Mouse (Mus musculus) mesoderm, embryonic 11.5 days (tissue): Measurements from ENCODE around the gene Zp3r.
A peak's percentile ranks its signal among the peaks of the same experiment; 100 is the strongest.
"Not testable (repeated sequence)": the region's sequence is repeated elsewhere in the genome, so short reads cannot be mapped to it uniquely, and the experiment has no call there.

Experiments used
- DNase-seq: peaks from one replicate; pipeline ENCODE4 v3.0.0-alpha.2; 2012; ENCODE audit warnings: low read depth, low spot score

Gene Zp3r

DNA sequence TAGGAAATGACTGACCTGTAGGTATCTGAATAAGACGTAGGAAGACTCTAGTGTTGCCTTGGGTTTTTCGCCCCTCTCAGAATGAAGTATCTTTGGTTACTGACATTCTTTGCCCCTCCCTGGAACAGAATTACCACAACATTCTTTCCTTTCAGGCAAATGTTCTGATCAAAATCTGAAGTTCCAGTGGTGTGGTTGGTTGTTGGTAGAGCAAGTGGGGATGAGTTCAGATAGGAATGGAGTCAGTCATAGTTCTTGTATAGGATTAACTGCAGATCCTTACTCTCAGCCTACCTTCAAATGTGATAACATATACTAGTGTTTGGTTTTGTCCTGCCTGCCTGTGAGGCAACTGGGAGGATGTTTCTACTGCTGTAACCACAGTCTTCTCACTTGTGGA is at the start of gene Zp3r:
TSS of gene Zp3r (minus strand) at position 101 of the 400 bp plus-strand sequence.
- no peak for DNase-seq

DNA sequence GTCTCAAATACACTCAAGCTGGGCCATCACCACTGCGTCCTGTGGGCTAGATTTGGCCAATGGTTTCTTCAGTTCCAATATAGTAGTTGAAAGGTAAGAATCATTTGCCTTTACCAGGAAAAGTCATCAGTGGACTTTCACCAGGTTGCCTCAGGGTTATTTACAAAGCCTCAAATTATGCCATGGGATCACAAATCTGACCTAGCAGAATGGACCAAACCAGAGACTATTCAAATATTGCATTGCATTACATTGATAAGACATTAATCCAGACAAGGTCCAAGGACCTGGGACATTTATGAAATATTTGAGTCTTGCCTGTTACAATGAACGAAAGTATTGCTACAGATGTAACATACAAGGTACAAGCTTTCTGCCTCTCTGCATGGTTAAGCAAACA is 49.1 kb upstream of the Zp3r start:
- no peak for DNase-seq

DNA sequence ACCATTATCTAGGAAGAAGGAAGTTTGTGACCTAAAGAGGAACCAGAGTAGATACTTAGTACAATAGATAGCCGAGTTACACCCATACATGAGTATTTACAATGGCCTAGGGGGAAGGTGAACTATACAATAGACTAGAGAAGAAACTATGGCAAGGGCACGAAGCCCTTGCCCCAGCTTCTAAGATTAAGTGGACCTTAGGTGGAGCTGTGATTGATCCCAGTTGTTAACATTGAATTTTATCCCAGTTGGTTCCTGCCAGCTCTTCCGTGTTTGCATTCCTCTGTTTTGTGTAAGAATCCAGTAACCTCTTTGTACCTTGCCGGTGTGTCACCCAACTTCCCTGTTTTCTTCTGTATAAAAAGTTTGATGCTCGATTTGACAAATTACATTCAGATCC is 34.2 kb upstream of the Zp3r start:
- not testable (repeated sequence) for DNase-seq

DNA sequence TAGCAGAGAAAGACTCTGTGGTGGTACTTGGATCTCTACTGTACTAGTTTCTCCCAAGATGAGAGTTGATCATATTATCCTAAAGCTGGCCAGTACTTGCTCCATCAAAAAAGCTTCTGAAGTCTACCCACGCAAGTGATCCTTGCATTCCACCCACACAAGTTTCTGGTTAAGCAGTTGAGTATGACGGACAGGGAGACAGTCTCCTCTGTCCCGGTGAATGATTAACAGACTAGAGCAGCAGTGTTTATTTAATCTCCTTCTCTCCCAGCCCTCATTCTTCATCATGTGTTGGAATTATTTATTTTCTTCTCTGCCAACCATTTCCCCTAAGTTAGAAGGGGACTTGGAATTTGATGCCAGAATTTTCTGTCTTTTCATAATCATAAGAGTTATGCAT is 32.0 kb upstream of the Zp3r start, which contains the start of gene C4bp:
TSS of gene C4bp (minus strand) at position 179 of the 400 bp plus-strand sequence.
- no peak for DNase-seq

DNA sequence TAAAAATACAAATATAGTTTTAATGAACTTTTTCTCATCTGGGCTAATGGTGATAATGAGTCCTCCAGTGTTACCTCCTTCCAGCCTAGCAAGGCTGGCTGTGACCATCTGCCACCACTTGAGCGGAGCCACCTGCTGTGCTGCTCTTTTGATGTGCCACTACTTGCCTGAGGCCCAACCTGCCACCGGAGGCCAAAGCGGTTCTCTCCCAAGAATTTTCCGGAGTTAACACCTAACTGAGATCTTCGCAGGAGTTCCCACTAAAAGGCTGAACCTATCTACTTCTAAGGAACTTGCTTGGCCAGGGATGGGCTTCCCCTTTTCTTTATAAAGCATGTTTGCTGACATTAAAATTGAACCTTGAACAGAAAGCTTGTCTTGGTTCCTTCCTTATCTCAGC is 30.2 kb upstream of the Zp3r start:
- DNase-seq = not testable (repeated sequence)

DNA sequence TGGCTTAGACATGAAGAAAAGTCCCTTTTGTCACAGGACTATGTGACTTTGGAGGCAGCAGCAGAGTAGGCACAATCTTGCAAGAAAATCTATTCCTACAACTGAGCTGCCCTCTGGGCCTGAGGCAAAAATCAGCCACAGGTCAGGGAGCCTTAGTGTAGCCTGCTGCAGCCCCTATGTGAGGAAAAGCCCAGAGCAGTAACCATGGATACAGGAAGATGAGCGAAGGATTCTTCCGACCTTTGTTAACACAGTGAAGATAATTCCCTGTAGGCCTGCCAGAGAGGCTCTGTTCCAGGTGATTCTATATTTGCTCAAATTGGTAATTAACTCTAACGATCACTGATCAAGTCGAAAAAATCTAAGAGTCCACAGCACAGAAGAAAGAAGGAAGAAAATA is 14.7 kb upstream of the Zp3r start:
- no peak for DNase-seq

DNA sequence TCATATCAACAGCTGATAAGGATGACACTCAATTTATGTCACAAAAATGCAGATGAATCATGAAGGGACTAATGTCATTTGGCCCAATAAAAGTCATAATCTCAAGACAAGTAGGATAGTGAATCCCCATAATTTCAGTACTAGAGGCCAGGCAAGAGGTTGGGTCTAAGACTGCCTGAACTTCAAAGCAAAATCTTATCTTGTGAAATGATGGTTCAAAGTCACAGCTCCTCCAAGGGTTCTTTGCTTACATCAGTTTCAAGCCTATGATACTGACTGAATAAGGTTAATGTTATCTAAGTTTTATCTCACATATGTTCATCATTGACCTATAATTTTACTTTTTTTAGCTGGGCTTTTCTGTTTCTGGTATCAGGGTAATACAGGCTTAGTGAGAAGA is 11.5 kb upstream of the Zp3r start:
- DNase-seq = no peak

DNA sequence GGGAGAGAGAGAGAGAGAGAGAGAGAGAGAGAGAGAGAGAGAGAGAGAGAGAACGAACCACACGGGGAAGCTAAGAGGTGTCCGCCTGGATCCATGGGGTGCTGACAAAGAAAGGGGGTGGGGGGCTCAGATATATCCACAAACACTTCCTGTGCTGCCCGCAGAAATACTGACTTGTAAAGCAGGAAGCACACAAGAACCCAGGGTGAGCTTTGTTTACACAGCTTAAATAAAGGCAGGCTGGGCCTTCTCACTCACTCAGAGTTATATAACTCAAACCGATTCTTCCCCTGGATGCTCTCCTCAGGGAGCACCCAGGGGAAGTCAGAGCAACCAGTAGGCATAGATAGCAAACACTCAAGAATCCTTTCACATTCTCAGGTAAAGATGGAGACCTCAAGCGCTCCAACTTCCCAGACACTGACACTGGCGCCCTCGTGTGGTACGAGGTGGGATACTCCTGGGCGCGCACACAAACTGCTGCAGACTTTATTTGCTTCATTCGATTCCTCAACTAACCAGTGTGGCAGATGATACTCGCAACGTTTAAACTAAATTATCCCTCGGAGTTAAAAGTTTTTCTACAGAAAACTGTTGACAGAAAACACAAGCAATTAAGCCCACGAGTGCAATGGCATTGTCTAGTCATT is 4.5 kb upstream of the Zp3r start:
- DNase-seq = peak; percentile 69

DNA sequence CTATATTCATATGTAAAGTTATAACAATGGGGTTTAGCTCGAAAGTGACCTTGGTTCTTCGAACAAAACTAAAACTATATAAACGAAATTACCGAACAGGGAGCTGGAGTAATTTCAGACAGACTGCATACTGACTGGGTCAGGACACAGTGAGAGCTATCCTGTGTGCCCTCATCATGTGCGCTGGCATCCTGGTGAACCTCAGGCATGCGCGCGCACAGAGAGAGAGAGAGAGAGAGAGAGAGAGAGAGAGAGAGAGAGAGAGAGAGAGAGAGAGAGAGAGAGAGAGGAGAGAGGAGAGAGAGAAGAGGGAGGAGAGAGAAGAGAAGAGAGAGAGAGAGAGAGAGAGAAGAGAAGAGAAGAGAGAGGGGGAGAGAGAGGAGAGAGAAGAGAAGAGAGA is 3.9 kb upstream of the Zp3r start:
- no peak for DNase-seq

DNA sequence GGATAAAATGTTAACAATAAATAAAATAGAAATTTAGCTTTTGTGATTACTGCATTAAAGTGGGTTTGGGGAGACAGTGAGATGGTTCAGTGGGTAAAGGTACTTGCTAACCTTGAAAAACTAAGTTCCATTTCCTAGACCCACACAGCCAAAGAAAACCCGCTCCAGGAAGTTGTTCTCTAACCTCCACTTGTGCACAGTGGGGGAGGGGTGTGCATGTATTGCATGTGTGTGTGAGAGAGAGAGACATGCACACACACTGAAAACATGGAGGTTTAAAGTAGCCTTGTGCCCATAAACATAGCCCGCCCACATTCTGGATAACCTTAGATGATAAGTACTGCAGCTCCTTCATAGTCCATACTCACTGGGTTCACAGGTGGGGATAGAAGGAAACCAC is 33.1 kb downstream of the Zp3r start:
- DNase-seq = no peak

DNA sequence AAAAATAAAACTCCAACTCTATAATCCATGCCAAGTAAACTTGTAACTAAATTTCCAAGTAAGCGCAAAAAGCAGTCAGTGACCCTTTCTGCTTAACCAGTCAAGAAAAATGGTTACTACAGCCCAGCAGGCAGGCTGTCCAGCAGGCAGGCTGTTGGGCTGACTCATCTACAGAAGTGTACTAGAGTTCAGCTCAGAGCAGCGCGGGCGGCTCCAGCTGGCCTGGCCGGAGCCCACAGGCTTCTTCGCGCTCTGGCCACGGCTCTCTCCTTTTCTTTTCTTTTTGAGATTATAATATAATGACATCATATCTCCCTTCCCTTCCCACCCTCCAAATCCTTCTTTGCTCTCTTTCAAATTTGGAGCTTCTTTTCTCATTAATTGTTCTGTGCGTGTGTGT is 40.8 kb downstream of the Zp3r start:
- no peak for DNase-seq

DNA sequence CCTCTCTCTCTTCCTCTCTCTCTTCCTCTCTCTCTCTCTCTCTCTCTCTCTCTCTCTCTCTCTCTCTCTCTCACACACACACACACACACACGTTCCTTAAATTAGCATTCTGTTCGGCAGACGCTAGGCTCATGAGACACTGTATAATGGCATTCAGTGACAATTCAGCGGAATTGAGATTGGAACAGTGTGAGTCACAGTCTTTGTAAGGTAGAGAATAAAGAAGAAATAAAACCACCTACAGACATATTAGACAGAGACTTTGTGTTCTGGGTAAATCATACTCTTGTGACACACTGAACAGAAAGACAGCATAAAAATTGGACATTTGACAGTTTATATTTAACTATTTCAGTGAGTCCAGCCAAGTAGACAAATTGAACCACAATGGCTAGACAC is 53.0 kb downstream of the Zp3r start:
- no peak for DNase-seq

DNA sequence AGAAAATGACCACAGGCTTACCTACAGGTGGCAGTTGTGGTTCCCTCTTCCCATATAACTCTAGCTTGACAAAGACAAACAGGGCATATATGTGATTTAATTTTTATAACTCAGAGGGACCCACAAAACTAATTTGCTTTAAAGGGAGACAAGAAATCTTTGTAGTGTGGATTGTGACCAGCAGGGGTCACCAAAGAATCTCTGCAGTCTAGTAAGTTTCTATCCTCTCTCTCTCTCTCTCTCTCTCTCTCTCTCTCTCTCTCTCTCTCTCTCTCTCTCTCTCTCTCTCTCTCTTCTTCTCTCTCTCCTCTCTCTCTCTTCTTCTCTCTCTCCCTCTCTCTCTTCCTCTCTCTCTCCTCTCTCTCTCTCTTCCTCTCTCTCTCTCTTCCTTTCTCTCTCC is 53.5 kb downstream of the Zp3r start:
- DNase-seq = peak; percentile 39

DNA sequence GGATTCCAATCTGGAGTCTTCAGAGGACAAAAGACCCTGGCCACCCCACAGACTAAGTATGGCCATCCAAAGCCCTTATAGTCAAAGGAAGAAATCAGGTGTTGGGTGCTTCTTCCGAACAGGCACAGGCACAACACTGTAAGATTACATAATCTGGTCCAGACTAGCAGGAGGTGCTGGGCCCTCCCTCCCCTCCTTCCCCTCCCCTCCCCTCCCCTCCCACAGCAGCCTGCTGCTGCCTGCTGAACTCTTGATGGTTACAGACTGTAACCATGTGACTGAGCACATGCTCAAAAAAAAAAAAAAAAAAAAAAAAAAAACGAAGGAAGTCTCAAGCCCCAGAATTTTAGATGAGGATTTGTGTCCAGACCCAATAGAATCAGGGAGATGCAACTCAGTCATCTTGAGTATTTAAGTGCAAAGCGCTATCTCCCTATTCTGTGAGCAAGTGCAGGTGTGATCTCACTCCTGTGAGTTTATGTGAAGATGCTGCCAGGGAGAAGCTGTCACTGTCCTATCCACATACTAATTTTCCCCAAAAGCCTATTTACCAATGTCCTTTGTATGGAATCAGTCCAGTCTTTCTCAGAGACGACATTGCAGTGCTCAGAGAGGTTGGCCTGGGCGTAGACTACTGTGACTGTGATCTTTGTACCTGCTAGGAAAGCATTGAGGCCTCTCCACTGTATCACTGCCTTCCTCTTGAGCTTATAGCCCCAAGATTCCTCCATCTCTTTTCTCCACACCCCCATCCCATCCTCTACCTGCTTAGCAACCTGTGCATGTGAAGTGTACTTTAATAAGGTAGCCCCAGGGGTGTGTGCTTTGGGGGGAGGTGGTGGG is 77.8 kb downstream of the Zp3r start:
- no peak for DNase-seq

DNA sequence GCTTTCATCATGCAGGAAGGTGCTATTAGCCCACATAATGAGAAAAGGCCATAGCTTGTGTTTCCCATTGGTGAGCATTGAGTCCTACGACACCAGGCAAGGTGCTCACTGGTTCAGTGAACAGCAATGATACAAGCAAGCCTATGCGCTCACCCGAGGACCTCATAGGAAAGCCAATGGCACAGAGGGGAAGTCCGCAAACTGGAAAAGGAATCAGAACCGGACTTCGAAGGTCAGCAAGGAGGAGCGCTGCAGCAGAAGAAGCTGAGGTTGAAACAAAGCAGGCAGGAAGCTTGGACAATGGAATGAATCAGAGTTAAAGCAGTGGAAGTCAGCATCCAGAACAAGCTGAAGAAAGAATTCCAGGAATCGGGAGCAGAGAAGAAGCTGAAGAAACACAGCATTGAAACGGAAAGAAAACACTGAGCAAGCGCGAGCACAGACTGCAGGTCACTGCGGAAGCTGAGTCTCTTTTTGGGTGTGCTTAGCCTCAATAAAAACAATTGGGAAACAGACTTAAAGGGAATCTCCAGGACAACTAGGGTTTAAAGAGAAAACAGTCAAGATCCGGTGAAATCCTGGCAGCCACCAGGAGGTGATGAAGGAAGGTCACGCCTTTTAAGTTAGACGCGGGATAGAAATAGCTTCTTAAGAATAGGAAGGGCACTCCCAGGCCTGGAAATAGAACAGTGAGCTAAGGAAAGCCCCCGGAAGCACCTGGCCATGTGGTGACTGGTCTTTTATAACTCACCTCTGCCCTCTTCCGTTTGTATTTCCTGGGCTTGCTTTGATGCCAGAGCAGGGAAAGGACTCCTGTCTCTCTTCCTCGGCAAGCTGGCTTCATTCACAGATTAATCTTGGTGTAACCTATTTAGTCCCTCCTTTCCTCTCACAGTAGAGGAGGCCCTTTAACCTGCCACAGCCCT is 78.9 kb downstream of the Zp3r start:
- DNase-seq = no peak

DNA sequence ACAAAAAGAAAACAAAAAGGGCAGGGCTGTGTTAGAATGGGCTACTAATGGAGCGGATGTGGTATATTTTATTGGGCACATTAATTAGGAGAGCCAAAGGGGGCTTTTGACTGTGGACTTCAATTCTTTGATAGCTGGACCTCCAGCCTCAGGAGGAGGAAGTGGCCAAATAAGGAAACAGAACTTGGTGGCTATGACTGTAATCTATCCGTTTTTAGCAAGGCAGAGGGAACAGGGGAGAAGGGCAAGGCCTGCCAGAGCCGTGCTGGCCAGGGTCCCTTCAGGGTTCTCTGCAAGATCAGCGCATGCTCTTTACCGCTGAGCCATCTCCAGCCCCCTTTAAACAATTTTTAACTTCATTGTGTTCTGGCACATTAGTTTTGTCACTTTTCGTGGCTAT is 79.7 kb downstream of the Zp3r start:
- no peak for DNase-seq

DNA sequence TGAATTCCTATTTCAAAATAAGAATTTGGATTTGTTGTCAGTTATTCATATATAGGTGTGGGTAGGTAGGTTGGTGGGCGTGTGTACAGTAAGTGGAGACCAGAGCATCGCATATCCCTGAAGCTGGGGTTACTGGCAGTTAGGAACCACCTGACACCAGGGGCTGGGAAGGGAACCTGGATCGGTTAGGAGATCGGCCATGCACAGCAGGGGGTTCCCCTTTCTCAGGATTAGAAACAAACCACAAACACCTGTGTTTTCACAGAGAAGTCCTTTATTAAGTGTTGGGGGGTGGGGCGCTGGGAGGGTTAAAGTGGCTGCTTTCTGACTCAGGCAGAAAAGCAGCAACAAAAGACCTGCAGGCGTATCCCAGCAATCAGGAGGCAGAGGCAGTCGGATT is 80.3 kb downstream of the Zp3r start:
- no peak for DNase-seq

DNA sequence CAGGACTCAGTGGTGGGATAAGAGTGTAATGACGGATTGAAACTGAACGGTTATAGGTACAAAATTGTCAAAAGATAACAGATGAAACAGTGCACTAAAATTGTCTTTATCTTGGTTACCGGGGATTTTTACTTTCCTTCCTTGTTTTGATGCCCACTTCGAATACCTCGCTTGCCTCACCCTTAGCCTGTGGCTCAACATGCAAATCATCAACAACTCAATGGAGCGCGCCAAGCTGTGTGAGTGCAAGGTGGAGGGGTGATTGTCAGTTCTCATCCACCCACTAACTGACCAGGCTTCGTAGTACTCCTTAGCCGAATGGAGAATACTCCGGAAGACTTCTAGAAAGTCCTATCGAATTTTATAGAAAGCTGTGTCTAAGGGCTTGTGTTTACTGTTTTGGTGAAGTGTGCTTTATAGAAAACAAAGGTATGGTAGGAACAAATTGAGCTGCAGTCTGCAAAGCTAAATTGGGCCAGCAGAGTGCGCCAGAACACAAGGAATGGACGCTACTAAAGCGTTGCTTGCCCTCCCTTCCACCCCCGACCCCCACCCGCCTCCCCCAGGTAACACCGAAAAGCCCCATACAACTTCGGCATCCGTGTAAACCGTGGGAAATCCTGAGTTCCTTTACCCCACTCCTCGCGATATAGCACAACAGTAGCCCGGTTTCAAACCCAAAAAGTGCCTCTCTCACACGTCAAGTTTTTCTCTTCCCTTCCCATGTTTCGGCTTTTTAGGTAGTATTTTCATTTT is 81.6 kb downstream of the Zp3r start:
- DNase-seq = peak; percentile 60
